Mouse (Mus musculus) C2C12 (cell line): ENCODE results near the gene Vmn1r184.
"Not testable (repeated sequence)": the region's sequence is repeated elsewhere in the genome, so short reads cannot be mapped to it uniquely, and the experiment has no call there.

Experiments used
- CEBPB ChIP-seq: IDR thresholded peaks from one replicate; pipeline ENCODE4 v1.6.1; 2011; ENCODE audit warnings: low read depth, mild to moderate bottlenecking, control low read depth, moderate library complexity
- CTCF ChIP-seq: IDR thresholded peaks from one replicate; pipeline ENCODE4 v1.5.1; 2011; ENCODE audit not compliant: control insufficient read depth, insufficient read depth, insufficient read length
- FOSL1 ChIP-seq: IDR thresholded peaks from one replicate; pipeline ENCODE4 v1.8.0; 2011; ENCODE audit warnings: mild to moderate bottlenecking, low read length; ENCODE audit not compliant: poor library complexity, insufficient read depth, severe bottlenecking
- MAX ChIP-seq: IDR thresholded peaks from one replicate; pipeline ENCODE4 v1.6.1; 2011; ENCODE audit warnings: mild to moderate bottlenecking, control low read depth
- MYOD1 ChIP-seq: IDR thresholded peaks from one replicate; pipeline ENCODE4 v1.6.1; 2011; ENCODE audit warnings: low read depth; ENCODE audit not compliant: control insufficient read depth, insufficient read length
- MYOG ChIP-seq: IDR thresholded peaks from one replicate; pipeline ENCODE4 v1.6.1; 2011; ENCODE audit not compliant: control insufficient read depth, insufficient read length; ENCODE audit errors: extremely low read depth
- USF1 ChIP-seq: IDR thresholded peaks from one replicate; pipeline ENCODE4 v1.6.1; 2011; ENCODE audit warnings: low read depth, mild to moderate bottlenecking, control low read depth, moderate library complexity

- TF ChIP-seq CTCF, MAX, USF1, MYOD1, MYOG, FOSL1, CEBPB: not testable (repeated sequence)
Observed at GRCm38 (mm10) chr7:26315809-26316208, 55.7 kb downstream of the Vmn1r184 start.
